Mouse (Mus musculus) spleen, embryonic (tissue): ENCODE measurements around the gene Ercc1.

Source experiments
- CTCF ChIA-PET: fragments of 350-600 bp; sonication (Branson Sonifier 250); formaldehyde crosslinking; loops from one replicate; lab custom pipeline; 2022; lab: Charles Lee

The Ercc1 gene

DNA sequence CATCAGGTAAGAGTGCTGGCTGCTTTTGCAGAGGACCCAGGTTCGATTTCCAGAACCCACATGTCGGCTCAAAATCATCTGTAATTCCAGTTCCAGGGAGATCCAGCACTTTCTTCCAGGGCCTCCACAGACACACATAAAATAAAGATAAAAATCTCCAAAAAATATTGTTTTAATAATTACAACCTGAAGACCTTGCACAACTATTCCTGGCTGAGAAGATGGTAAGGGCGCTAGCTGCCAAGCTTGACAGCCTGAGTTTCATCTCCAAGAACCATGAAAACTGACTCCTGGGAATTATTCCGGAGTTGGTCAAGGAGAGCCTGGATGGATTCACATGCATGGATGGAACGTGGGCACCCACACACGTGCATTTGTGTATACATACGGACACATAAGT lies 59.9 kb downstream of the Ercc1 start, which contains the start of gene Ckm:
Gene Ckm (plus strand): TSS at position 301 of the 400 bp plus-strand sequence.
- CTCF ChIA-PET, result interaction anchor here (0.6 kb wide), 1 partner anchor 476 kb away, joined by 3 read pairs; no protein-coding TSS in a partner anchor

DNA sequence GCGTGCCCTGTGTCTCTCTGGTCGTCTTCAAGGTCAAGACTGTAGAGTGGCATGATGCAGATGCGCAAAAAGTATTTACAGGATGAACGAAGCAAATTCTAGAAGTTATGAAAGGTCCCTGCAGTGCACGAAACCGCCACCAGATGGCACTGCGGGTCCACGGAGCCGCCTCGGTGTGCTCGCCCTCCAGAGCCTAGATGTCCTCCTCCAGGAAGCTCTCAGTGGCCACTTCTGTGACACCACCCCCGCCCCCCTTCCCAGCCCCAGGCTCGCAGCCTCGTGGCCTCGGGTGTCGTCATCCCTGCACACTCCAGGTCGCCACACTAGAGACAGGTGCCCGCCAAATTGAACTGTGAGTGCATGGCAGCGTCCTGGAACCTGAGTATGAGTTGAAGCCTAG lies 60.8 kb downstream of the Ercc1 start:
- CTCF ChIA-PET, result interaction anchor here (0.6 kb wide), 1 partner anchor 475 kb away, joined by 3 read pairs; no protein-coding TSS in a partner anchor
